Mouse (Mus musculus): Measurements from ENCODE around the gene Ezh2.

GRCm38 (mm10) chr6:47520030-47520429, 75.1 kb downstream of the Ezh2 start:
- no peak for TF ChIP-seq POLR2A (IDR thresholded peaks at IDR 0.05; ENCODE audit: insufficient read depth, low read depth, low read length)
- TF ChIP-seq CTCF (IDR thresholded peaks at IDR 0.05; ENCODE audit: insufficient read depth, low read depth, low read length), result no peak
